Mouse (Mus musculus) heart, adult 10 weeks (tissue): ENCODE measurements around the gene Arhgap32. TPM values are rescaled to one million over a fixed set of nuclear protein-coding genes. Genes with fewer than 3 reads are reported as not detected.

Source experiments
- polyA plus RNA-seq: library from polyadenylated mRNA; stranded (reverse); fragments of 350-450 nt; fragmentation: Illumina TruSeq; extraction: RNeasy Lipid Tissue Mini Kit (QIAGEN cat#74804); gene quantifications from one replicate; pipeline ENCODE4 v1.2.3, GENCODE M21; 2014; ENCODE audit warnings: low read depth, low replicate concordance

Arhgap32 gene
- 3.6 TPM for polyA plus RNA-seq

DNA sequence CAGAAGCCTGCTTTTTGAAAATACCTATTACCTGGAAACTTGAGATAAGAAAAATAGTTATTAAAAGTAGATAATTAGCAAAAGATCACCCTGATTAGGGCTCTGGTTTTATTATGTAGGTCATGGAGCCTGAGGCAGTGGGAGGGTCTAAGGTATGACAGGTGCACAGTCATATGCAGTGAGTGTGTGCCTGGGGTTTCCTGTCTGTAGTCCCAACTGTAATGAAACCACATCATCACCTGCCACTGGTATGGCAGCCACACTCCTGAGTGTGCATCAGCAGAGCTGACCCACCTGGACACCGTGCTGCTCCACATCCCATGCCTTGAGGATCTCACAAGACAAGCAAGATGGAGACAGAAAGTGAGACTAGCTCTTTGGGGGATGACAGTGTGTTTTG, at the start of gene Arhgap32:
TSS of gene Arhgap32 (plus strand) at position 351 of the 400 bp plus-strand sequence.

Other genes with a start within 250 kb of the Arhgap32 start
- gene Barx2, start 202.7 kb upstream of the Arhgap32 start, polyA plus RNA-seq: not detected
- 72.0 TPM for gene Kcnj5, start 228.2 kb downstream of the Arhgap32 start, polyA plus RNA-seq